Mouse (Mus musculus) intestine, embryonic 15.5 days (tissue): ENCODE data around the gene Tut7. TPM values are rescaled to one million over a fixed set of nuclear protein-coding genes. Genes with fewer than 3 reads are reported as not detected.
A peak's percentile ranks its signal among the peaks of the same experiment; 100 is the strongest.
"Not testable (repeated sequence)": the region's sequence is repeated elsewhere in the genome, so short reads cannot be mapped to it uniquely, and the experiment has no call there.

Experiments
- ATAC-seq: fragments of 200-750 bp; cut with Nextera tagmentation; 2 replicates; pipeline ENCODE4 v1.8.0; 2017; ENCODE audit warnings: moderate TSS enrichment, moderate library complexity
- H3K27ac ChIP-seq: fragments of 300-500 bp; sonication (generic); 2 replicates; pipeline ENCODE4 v1.5.1; 2015; ENCODE audit warnings: mild to moderate bottlenecking, inconsistent platforms
- H3K27me3 ChIP-seq: fragments of 300-500 bp; sonication (generic); replicated peaks from 2 replicates; pipeline ENCODE4 v1.6.1; 2015; ENCODE audit warnings: inconsistent platforms
- H3K36me3 ChIP-seq: fragments of 300-500 bp; sonication (generic); 2 replicates; pipeline ENCODE4 v1.6.1; 2015; ENCODE audit warnings: inconsistent platforms
- H3K4me1 ChIP-seq: fragments of 300-500 bp; sonication (generic); replicated peaks from 2 replicates; pipeline ENCODE4 v1.6.1; 2015; ENCODE audit warnings: inconsistent platforms
- H3K4me2 ChIP-seq: fragments of 300-500 bp; sonication (generic); replicated peaks from 2 replicates; pipeline ENCODE4 v1.6.1; 2015; ENCODE audit warnings: mild to moderate bottlenecking, inconsistent platforms
- H3K4me3 ChIP-seq: fragments of 300-500 bp; sonication (generic); replicated peaks from 2 replicates; pipeline ENCODE4 v1.5.1; 2015; ENCODE audit warnings: inconsistent platforms
- H3K9ac ChIP-seq: fragments of 300-500 bp; sonication (generic); 2 replicates; pipeline ENCODE4 v1.6.1; 2015; ENCODE audit warnings: inconsistent platforms
- H3K9me3 ChIP-seq: fragments of 300-500 bp; sonication (generic); 2 replicates; pipeline ENCODE4 v1.6.1; 2016; ENCODE audit warnings: inconsistent platforms
- WGBS: fragments of 180-500 bp; shearing (Covaris S2); methylation state at CpG from one replicate; pipeline ENCODE4 v1.1.7; 2015; 5-methylcytosine and 5-hydroxymethylcytosine counted together
- polyA plus RNA-seq: library from polyadenylated mRNA; unstranded; fragments of >200 nt; fragmentation: Nextera tagmentation; extraction: Ambion mirVana; gene quantifications from 2 replicates; pipeline ENCODE4 v1.2.1, GENCODE M21; 2015

Tut7 gene
- polyA plus RNA-seq, 1 experiment from 2014 or later: 43.6 TPM

- H3K27me3 ChIP-seq, ATAC-seq, H3K27ac ChIP-seq, H3K4me2 ChIP-seq, H3K4me1 ChIP-seq, H3K4me3 ChIP-seq, H3K9ac ChIP-seq, H3K9me3 ChIP-seq: not testable (repeated sequence)
- H3K36me3 ChIP-seq: peaks cover 64% of the 10 kb centered on the region
- WGBS: 94% methylated on average over 1 of the region's 1 CpGs
Observed at GRCm38 (mm10) chr13:59779744-59780264, 43.1 kb downstream of the Tut7 start.

GRCm38 (mm10) chr13:59779213-59779612 is 43.7 kb downstream of the Tut7 start:
- WGBS: 88% methylated on average over 4 of the region's 4 CpGs
- Histone ChIP-seq H3K4me2 (no peak overlapping the region), H3K4me3 (no peak overlapping the region), H3K4me1 (no peaks in the 10 kb centered on the region), H3K36me3 (peaks cover 62% of the 10 kb centered on the region), H3K27me3 (no peaks in the 10 kb centered on the region), H3K9ac (no peak overlapping the region), H3K9me3 (no peaks in the 10 kb centered on the region), H3K27ac (no peak overlapping the region)
- no peak for ATAC-seq

GRCm38 (mm10) chr13:59775168-59775567 is 47.8 kb downstream of the Tut7 start:
- no peak overlapping the region for H3K4me2 ChIP-seq
- ATAC-seq: no peak

DNA sequence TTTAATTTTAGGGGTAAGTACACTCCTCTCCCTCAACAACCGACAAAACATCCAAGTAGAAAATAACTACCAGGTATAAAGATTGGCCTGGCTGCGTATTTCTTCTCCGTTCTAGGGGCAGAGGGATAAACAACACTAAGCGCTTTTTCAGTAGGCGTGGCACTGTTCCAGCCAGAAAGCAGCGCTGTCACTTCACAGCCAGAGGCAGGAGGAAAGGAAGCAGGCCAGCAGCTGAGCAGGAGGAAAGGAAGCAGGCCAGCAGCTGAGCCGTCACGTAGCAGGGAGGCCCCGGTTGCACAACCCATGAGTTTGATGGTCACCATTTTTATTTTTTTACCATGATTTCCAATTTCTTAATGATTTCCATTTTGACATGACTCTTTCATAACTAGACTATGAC is 51.7 kb downstream of the Tut7 start:
- H3K4me1 ChIP-seq: peaks cover 29% of the 10 kb centered on the region
- no peak overlapping the region for H3K9ac ChIP-seq
- H3K4me3 ChIP-seq: no peak overlapping the region
- peak; percentile 16; the same call in 1 of the 2 replicates for ATAC-seq
- no peaks in the 10 kb centered on the region for H3K27me3 ChIP-seq
- peak overlapping the region; percentile 84 for H3K4me2 ChIP-seq
- 19% methylated on average over 9 of the region's 9 CpGs for WGBS
- peak overlapping the region; percentile 99 for H3K27ac ChIP-seq
- H3K9me3 ChIP-seq: no peaks in the 10 kb centered on the region
- 0 out of 2 replicates have a peak, but pooled peaks cover 5% of the 10 kb centered on the region for H3K36me3 ChIP-seq

More at GRCm38 (mm10) chr13:59775168-59775567, 47.8 kb downstream of the Tut7 start:
- no peak overlapping the region for H3K4me3 ChIP-seq
- no peak overlapping the region for H3K27ac ChIP-seq
- peaks cover 9% of the 10 kb centered on the region; the same call in 1 of the 2 replicates for H3K4me1 ChIP-seq
- H3K9ac ChIP-seq: no peak overlapping the region
- H3K36me3 ChIP-seq: peaks cover 25% of the 10 kb centered on the region
- no peaks in the 10 kb centered on the region for H3K27me3 ChIP-seq
- 77% methylated on average over 3 of the region's 3 CpGs for WGBS
- H3K9me3 ChIP-seq: no peaks in the 10 kb centered on the region

DNA sequence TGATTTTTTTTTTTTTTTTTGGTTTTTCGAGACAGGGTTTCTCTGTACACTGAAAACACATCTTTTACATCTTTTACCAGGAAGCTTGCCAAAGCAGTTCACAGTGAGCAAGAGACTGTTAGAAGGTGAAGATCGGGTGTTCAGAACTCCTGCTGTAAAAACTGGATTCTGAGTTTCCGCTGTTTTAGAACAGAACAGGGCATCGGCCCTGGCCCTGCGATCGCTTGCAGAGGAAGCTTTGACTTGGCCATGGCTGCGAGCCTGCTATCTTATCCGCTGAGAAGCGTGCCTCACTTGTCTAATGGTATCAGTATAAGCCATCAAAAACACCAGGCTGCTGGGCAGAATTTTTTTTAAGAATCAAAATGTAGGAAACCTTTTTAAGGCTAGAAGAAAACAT is 52.1 kb downstream of the Tut7 start:
- Histone ChIP-seq H3K4me3 (no peak overlapping the region), H3K9me3 (no peaks in the 10 kb centered on the region), H3K27me3 (no peaks in the 10 kb centered on the region), H3K4me1 (peaks cover 30% of the 10 kb centered on the region), H3K36me3 (0 out of 2 replicates have a peak, but pooled peaks cover 4% of the 10 kb centered on the region), H3K4me2 (peak overlapping the region; percentile 84), H3K27ac (peak overlapping the region; percentile 99), H3K9ac (no peak overlapping the region)
- no peak for ATAC-seq
- whole genome bisulfite sequencing: 51% methylated on average over 9 of the region's 9 CpGs

- no peaks in the 10 kb centered on the region for H3K27me3 ChIP-seq
- under 1% methylated on average over 28 of the region's 28 CpGs for WGBS
- H3K4me2 ChIP-seq: peak overlapping the region; percentile 84
- peak overlapping the region; percentile 87 for H3K4me3 ChIP-seq
- H3K9me3 ChIP-seq: no peaks in the 10 kb centered on the region
- peaks cover 33% of the 10 kb centered on the region for H3K4me1 ChIP-seq
- H3K27ac ChIP-seq: peak overlapping the region; percentile 99
- H3K9ac ChIP-seq: peak overlapping the region; percentile 67
- ATAC-seq: peak; percentile 83
- H3K36me3 ChIP-seq: 0 out of 2 replicates have a peak, but pooled peaks cover under 1% of the 10 kb centered on the region
Observed at GRCm38 (mm10) chr13:59770164-59770562, 52.8 kb downstream of the Tut7 start.

- Histone ChIP-seq H3K4me1 (peaks cover 33% of the 10 kb centered on the region), H3K4me2 (peak within 1 kb of the TSS; percentile 84), H3K27ac (peak within 1 kb of the TSS; percentile 99), H3K9ac (peak within 1 kb of the TSS; percentile 84), H3K27me3 (no peaks in the 10 kb centered on the region), H3K4me3 (peak within 1 kb of the TSS; percentile 87), H3K9me3 (no peaks in the 10 kb centered on the region), H3K36me3 (no peaks in the 10 kb centered on the region)
- ATAC-seq: peak; percentile 97
- under 1% methylated on average over 91 of the region's 91 CpGs for WGBS
Observed at GRCm38 (mm10) chr13:59769296-59770163, 53.4 kb downstream of the Tut7 start, which contains the start of gene Isca1. Gene Isca1, minus strand, starts transcription at chr13:59769810.

DNA sequence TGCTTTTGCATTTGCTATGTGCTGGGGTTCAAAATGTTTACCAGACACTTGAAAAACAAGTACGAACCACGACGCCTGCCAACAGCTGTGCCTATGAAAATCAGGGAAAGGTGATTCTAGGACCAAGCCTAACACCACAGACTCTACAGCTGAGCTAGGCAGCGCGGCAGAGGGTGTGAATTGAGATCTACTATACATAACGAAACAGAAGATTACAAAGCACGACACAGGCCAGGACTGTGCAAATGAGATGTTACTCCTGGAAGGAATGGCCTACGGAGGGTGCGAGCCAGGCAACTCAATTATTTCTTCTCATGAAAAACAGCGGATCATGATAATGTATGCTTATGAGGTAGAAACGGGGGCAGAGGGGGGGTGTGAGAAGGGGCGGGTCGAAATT is 54.4 kb downstream of the Tut7 start:
- no peaks in the 10 kb centered on the region for H3K27me3 ChIP-seq
- no peaks in the 10 kb centered on the region for H3K9me3 ChIP-seq
- no peak for ATAC-seq
- H3K4me3 ChIP-seq: peak overlapping the region; percentile 87
- no peaks in the 10 kb centered on the region for H3K36me3 ChIP-seq
- peak overlapping the region; percentile 84 for H3K9ac ChIP-seq
- 28% methylated on average over 13 of the region's 13 CpGs for WGBS
- peaks cover 33% of the 10 kb centered on the region for H3K4me1 ChIP-seq
- no peak overlapping the region for H3K27ac ChIP-seq
- H3K4me2 ChIP-seq: peak overlapping the region; percentile 84

DNA sequence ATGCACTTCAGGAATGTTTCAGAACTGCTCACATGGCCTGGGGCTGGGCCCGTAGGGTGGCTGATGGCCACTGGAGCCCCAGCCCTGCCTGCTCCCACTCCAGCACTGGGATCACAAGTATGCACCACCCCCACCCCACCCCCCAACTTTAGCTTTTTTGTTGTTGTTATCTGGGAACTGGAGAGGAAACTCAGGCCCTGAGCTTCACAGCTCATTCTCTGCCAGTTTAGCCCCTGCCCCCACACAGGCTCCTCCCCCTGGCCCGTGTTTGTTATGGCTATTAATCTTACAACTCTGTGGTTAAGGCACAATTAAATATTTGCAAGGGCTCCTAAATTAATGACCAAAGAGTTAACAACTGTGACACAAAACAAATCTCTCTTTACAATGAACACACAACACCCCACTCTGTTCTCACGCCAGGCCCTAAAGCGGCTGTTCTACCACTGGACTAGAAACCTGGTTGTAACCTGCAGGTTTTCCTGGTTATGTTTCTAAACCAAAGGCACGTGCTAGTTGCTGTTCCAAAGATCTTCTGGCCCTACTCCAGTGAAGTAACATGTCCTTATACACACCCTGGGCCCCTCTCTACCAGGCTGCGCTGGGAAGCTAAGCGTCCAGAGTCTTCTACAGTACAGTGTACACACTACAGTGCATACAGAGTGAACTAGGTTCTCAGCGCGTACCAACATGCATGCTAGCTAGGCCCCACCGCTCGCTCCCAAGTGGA is 56.0 kb downstream of the Tut7 start:
- Histone ChIP-seq H3K4me3 (no peak overlapping the region; the same call in 1 of the 2 replicates), H3K9me3 (no peaks in the 10 kb centered on the region), H3K36me3 (peaks cover 6% of the 10 kb centered on the region; the same call in 1 of the 2 replicates), H3K4me1 (peaks cover 33% of the 10 kb centered on the region), H3K27ac (peak overlapping the region; percentile 73), H3K4me2 (peak overlapping the region; percentile 84), H3K9ac (0 out of 2 replicates have a peak overlapping the region, but pooled peaks have one; percentile 15), H3K27me3 (no peaks in the 10 kb centered on the region)
- 50% methylated on average over 11 of the region's 11 CpGs for WGBS
- ATAC-seq: 0 out of 2 replicates have a peak, but pooled peaks have one; percentile 11

GRCm38 (mm10) chr13:59762791-59763190 is 60.2 kb downstream of the Tut7 start:
- Histone ChIP-seq H3K27me3 (no peaks in the 10 kb centered on the region), H3K36me3 (peaks cover 14% of the 10 kb centered on the region), H3K4me3 (no peak overlapping the region), H3K4me2 (no peak overlapping the region), H3K4me1 (peaks cover 16% of the 10 kb centered on the region), H3K27ac (no peak overlapping the region), H3K9me3 (no peaks in the 10 kb centered on the region), H3K9ac (no peak overlapping the region)
- WGBS: 86% methylated on average over 7 of the region's 7 CpGs
- ATAC-seq: no peak

- no peak overlapping the region for H3K4me3 ChIP-seq
- H3K27ac ChIP-seq: no peak overlapping the region
- no peak for ATAC-seq
- no peaks in the 10 kb centered on the region for H3K27me3 ChIP-seq
- no peak overlapping the region for H3K9ac ChIP-seq
- H3K36me3 ChIP-seq: peaks cover 12% of the 10 kb centered on the region
- no peaks in the 10 kb centered on the region for H3K9me3 ChIP-seq
- H3K4me1 ChIP-seq: no peaks in the 10 kb centered on the region
- no peak overlapping the region for H3K4me2 ChIP-seq
- 91% methylated on average over 7 of the region's 7 CpGs for WGBS
Observed at GRCm38 (mm10) chr13:59756906-59757305, 66.0 kb downstream of the Tut7 start.

DNA sequence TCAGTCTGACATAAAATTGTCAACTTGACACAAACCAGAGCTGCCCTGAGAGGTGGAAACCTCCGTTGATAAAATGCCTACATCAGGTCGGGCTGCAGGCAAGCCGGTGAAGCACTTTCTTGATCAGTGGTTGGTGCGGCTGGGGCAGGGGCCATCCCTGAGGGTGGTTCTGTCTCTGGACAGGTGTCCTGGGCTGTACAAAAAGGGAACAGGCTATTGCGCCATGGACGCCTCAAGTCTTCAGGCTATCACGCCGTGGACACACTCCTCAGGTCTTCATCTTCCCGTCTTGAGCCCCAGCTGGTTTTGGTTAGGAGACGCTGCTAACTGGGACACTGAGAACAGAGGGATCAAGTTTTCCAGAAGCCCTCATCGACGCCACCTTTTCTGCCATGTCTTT is 72.6 kb downstream of the Tut7 start:
- no peak overlapping the region for H3K4me3 ChIP-seq
- H3K36me3 ChIP-seq: peaks cover 2% of the 10 kb centered on the region; the same call in 1 of the 2 replicates
- ATAC-seq: no peak
- 57% methylated on average over 12 of the region's 12 CpGs for WGBS
- no peak overlapping the region for H3K27ac ChIP-seq
- H3K4me2 ChIP-seq: no peak overlapping the region
- H3K9me3 ChIP-seq: no peaks in the 10 kb centered on the region
- no peaks in the 10 kb centered on the region for H3K4me1 ChIP-seq
- no peaks in the 10 kb centered on the region for H3K27me3 ChIP-seq
- H3K9ac ChIP-seq: no peak overlapping the region
